Mouse (Mus musculus) colon, adult 2 months (tissue): ENCODE results near the gene Ntng2. TPM values are rescaled to one million over a fixed set of nuclear protein-coding genes. Genes with fewer than 3 reads are reported as not detected.

Experiments
- polyA plus RNA-seq: library from polyadenylated mRNA; depleted of rRNA; stranded (reverse); fragments of >200 nt; gene quantifications from 2 replicates; pipeline ENCODE4 v1.2.3, GENCODE M21; 2012; rRNA removed

The Ntng2 gene
- polyA plus RNA-seq, result 18.0 and 23.4 TPM in 2 replicates

GRCm38 (mm10) chr2:29252599-29253204 lies at the start of gene Ntng2:
Gene Ntng2 (minus strand): TSS chr2:29253005.

Other genes starting within 250 kb of the Ntng2 start
- 0.59 and 0.62 TPM in 2 replicates for gene Cfap77, start 197.9 kb downstream of the Ntng2 start, polyA plus RNA-seq
- 4.7 and 5.5 TPM in 2 replicates for gene Ttf1, start 192.7 kb downstream of the Ntng2 start, polyA plus RNA-seq
- gene Setx, start 128.8 kb downstream of the Ntng2 start, polyA plus RNA-seq, result 2.0 and 3.3 TPM in 2 replicates
- 27.5 and 35.0 TPM in 2 replicates for gene Med27, start 93.8 kb upstream of the Ntng2 start, polyA plus RNA-seq